Mouse (Mus musculus) C3H10T1/2 (cell line): ENCODE results near the gene Agap2. TPM values are rescaled to one million over a fixed set of nuclear protein-coding genes. Genes with fewer than 3 reads are reported as not detected.

Source experiments
- polyA plus RNA-seq, 2 experiments: library from polyadenylated mRNA; unstranded; fragments of >200 nt; fragmentation: generic; extraction: Trizol; gene quantifications; one replicate each; pipeline ENCODE4 v1.2.1; 2012; ENCODE audit warnings: missing spikeins in 2 of 2

The Agap2 gene
- 10 to 100 TPM in 1 of 2 experiments, under 1 TPM in 1; 0.85 to 10.7 TPM for polyA plus RNA-seq

GRCm38 (mm10) chr10:127075080-127075479 is at the start of gene Agap2:
TSS of gene Agap2 (plus strand) at chr10:127075284.

GRCm38 (mm10) chr10:127030336-127031296 is 44.5 kb upstream of the Agap2 start, which contains the start of gene Tsfm:
TSS of gene Tsfm (minus strand) at chr10:127030840.

GRCm38 (mm10) chr10:127041274-127041766 is 33.8 kb upstream of the Agap2 start, which contains the start of the genes Mettl1 and Eef1akmt3:
TSS of gene Mettl1 (plus strand) at chr10:127041414.
TSS of gene Eef1akmt3 (minus strand) at chr10:127041513.

GRCm38 (mm10) chr10:127047954-127048353 is 27.1 kb upstream of the Agap2 start, which contains the start of gene Cyp27b1:
TSS of gene Cyp27b1 (plus strand) at chr10:127048250.

GRCm38 (mm10) chr10:127059968-127060916 is 14.8 kb upstream of the Agap2 start, which contains the start of gene March9:
TSS of gene March9 (minus strand) at chr10:127060184.

GRCm38 (mm10) chr10:127063239-127063872 is 11.7 kb upstream of the Agap2 start, which contains the start of gene Cdk4:
TSS of gene Cdk4 (plus strand) at chr10:127063534.

GRCm38 (mm10) chr10:127070190-127071121 is 4.6 kb upstream of the Agap2 start, which contains the start of gene Tspan31:
TSS of gene Tspan31 (minus strand) at chr10:127070264.

GRCm38 (mm10) chr10:127121066-127121477 is 46.0 kb downstream of the Agap2 start, which contains the start of gene Os9:
TSS of gene Os9 (minus strand) at chr10:127121131.

Other genes with a start within 250 kb of the Agap2 start
- 10 to 100 TPM; 13.2 to 19.2 TPM for gene Atp23, start 173.9 kb upstream of the Agap2 start, polyA plus RNA-seq
- gene Ctdsp2, start 96.6 kb upstream of the Agap2 start, polyA plus RNA-seq, result 100 to 1,000 TPM in 1 of 2 experiments, 10 to 100 TPM in 1; 55.9 to 178 TPM
- gene Avil, start 74.6 kb upstream of the Agap2 start, polyA plus RNA-seq, result 1 to 10 TPM in 1 of 2 experiments, under 1 TPM in 1; 0.08 to 1.8 TPM
- gene Tsfm, start 44.4 kb upstream of the Agap2 start, polyA plus RNA-seq, result 10 to 100 TPM; 33.2 to 45.3 TPM
- gene Mettl1, start 33.9 kb upstream of the Agap2 start, polyA plus RNA-seq, result 10 to 100 TPM; 11.5 to 42.6 TPM
- gene Eef1akmt3, start 33.8 kb upstream of the Agap2 start, polyA plus RNA-seq, result under 1 TPM; 0.05 to 0.14 TPM
- 1 to 10 TPM in 1 of 2 experiments, under 1 TPM in 1; 0.06 to 1.1 TPM for gene Cyp27b1, start 27.0 kb upstream of the Agap2 start, polyA plus RNA-seq
- 10 to 100 TPM; 11.7 to 15.1 TPM for gene March9, start 15.1 kb upstream of the Agap2 start, polyA plus RNA-seq
- 100 to 1,000 TPM; 769 to 844 TPM for gene Cdk4, start 11.8 kb upstream of the Agap2 start, polyA plus RNA-seq
- 100 to 1,000 TPM in 1 of 2 experiments, 10 to 100 TPM in 1; 74.9 to 185 TPM for gene Tspan31, start 5.0 kb upstream of the Agap2 start, polyA plus RNA-seq
- gene Os9, start 45.8 kb downstream of the Agap2 start, polyA plus RNA-seq, result 100 to 1,000 TPM in 1 of 2 experiments, 10 to 100 TPM in 1; 27.4 to 134 TPM
- 10 to 100 TPM in 1 of 2 experiments, 1 to 10 TPM in 1; 4.1 to 18.6 TPM for gene B4galnt1, start 89.9 kb downstream of the Agap2 start, polyA plus RNA-seq
- gene Slc26a10, start 105.4 kb downstream of the Agap2 start, polyA plus RNA-seq, result under 1 TPM; 0.14 to 0.66 TPM
- 100 to 1,000 TPM in 1 of 2 experiments, 10 to 100 TPM in 1; 23.6 to 137 TPM for gene Arhgef25, start 114.8 kb downstream of the Agap2 start, polyA plus RNA-seq
- 10 to 100 TPM; 26.0 to 79.0 TPM for gene Dtx3, start 120.4 kb downstream of the Agap2 start, polyA plus RNA-seq
- 10 to 100 TPM in 1 of 2 experiments, 1 to 10 TPM in 1; 9.1 to 33.4 TPM for gene Pip4k2c, start 136.3 kb downstream of the Agap2 start, polyA plus RNA-seq
- under 1 TPM; 0.02 to 0.37 TPM for gene Kif5a, start 188.1 kb downstream of the Agap2 start, polyA plus RNA-seq
- gene Dctn2, start 191.1 kb downstream of the Agap2 start, polyA plus RNA-seq, result 100 to 1,000 TPM; 146 to 282 TPM
- gene Mbd6, start 213.7 kb downstream of the Agap2 start, polyA plus RNA-seq, result 10 to 100 TPM in 1 of 2 experiments, 1 to 10 TPM in 1; 7.6 to 30.7 TPM
- gene Mars, start 236.5 kb downstream of the Agap2 start, polyA plus RNA-seq, result 100 to 1,000 TPM in 1 of 2 experiments, 10 to 100 TPM in 1; 60.5 to 213 TPM
- gene Arhgap9, start 246.7 kb downstream of the Agap2 start, polyA plus RNA-seq, result under 1 TPM; 0.32 to 0.46 TPM